Mouse (Mus musculus) kidney, embryonic 14.5 days (tissue): Measurements from ENCODE around the gene 1700003H04Rik. TPM values are rescaled to one million over a fixed set of nuclear protein-coding genes. Genes with fewer than 3 reads are reported as not detected.

Experiments used
- ATAC-seq: fragments of 200-750 bp; cut with Nextera tagmentation; 2 replicates; pipeline ENCODE4 v1.8.0; 2017; ENCODE audit warnings: moderate number of reproducible peaks, mild to moderate bottlenecking, moderate TSS enrichment, moderate library complexity; ENCODE audit not compliant: low FRiP score, low TSS enrichment
- H3K27ac ChIP-seq: fragments of 300-500 bp; sonication (generic); 2 replicates; pipeline ENCODE4 v1.5.1; 2014; ENCODE audit warnings: low read depth, mild to moderate bottlenecking, low read length, moderate library complexity, mixed read lengths
- H3K27me3 ChIP-seq: fragments of 300-500 bp; sonication (generic); 2 replicates; pipeline ENCODE4 v1.6.1; 2014; ENCODE audit warnings: mild to moderate bottlenecking, low read length; ENCODE audit not compliant: control insufficient read depth, insufficient read depth
- H3K36me3 ChIP-seq: fragments of 300-500 bp; sonication (generic); 2 replicates; pipeline ENCODE4 v1.6.1; 2014; ENCODE audit warnings: low read length, mixed read lengths; ENCODE audit not compliant: control insufficient read depth, insufficient read depth
- H3K4me1 ChIP-seq: fragments of 300-500 bp; sonication (generic); 2 replicates; pipeline ENCODE4 v1.6.1; 2014; ENCODE audit warnings: low read length, mixed read lengths; ENCODE audit not compliant: control insufficient read depth, insufficient read depth
- H3K4me2 ChIP-seq: fragments of 300-500 bp; sonication (generic); replicated peaks from 2 replicates; pipeline ENCODE4 v1.6.1; 2014; ENCODE audit warnings: low read depth, mild to moderate bottlenecking, low read length
- H3K4me3 ChIP-seq: fragments of 300-500 bp; sonication (generic); 2 replicates; pipeline ENCODE4 v1.5.1; 2014; ENCODE audit warnings: mild to moderate bottlenecking, low read length
- H3K9ac ChIP-seq: fragments of 300-500 bp; sonication (generic); 2 replicates; pipeline ENCODE4 v1.6.1; 2014; ENCODE audit warnings: low read depth, mild to moderate bottlenecking, low read length, moderate library complexity
- H3K9me3 ChIP-seq: fragments of 300-500 bp; sonication (generic); 2 replicates; pipeline ENCODE4 v1.6.1; 2016; ENCODE audit warnings: low read length; ENCODE audit not compliant: control insufficient read depth
- WGBS: fragments of 180-500 bp; shearing (Covaris S2); extraction: QIAGEN DNeasy Blood & Tissue Kit; methylation state at CpG from one replicate; pipeline ENCODE4 v1.1.7; 2014; 5-methylcytosine and 5-hydroxymethylcytosine counted together
- polyA plus RNA-seq: library from polyadenylated mRNA; unstranded; fragments of >200 nt; fragmentation: Nextera tagmentation; extraction: Ambion mirVana; gene quantifications from 2 replicates; pipeline ENCODE4 v1.2.1, GENCODE M21; 2014

Gene 1700003H04Rik
- polyA plus RNA-seq = not detected in 2 replicates

- Histone ChIP-seq H3K4me1 (no peaks in the 10 kb centered on the region), H3K9me3 (no peaks in the 10 kb centered on the region), H3K36me3 (no peaks in the 10 kb centered on the region), H3K9ac (no peak within 1 kb of the TSS), H3K4me3 (no peak within 1 kb of the TSS), H3K27me3 (no peaks in the 10 kb centered on the region), H3K27ac (no peak within 1 kb of the TSS), H3K4me2 (no peak within 1 kb of the TSS)
- ATAC-seq = no peak
Measured at GRCm38 (mm10) chr3:124581001-124581400, at the start of gene 1700003H04Rik. 1700003H04Rik (minus strand) TSS chr3:124581101.

- no peak overlapping the region for H3K27ac ChIP-seq
- H3K4me2 ChIP-seq = no peak overlapping the region
- H3K36me3 ChIP-seq = no peaks in the 10 kb centered on the region
- no peaks in the 10 kb centered on the region for H3K27me3 ChIP-seq
- H3K9ac ChIP-seq = no peak overlapping the region
- no peaks in the 10 kb centered on the region for H3K4me1 ChIP-seq
- 77% methylated on average over 3 of the region's 3 CpGs for WGBS
- no peaks in the 10 kb centered on the region for H3K9me3 ChIP-seq
- no peak overlapping the region for H3K4me3 ChIP-seq
- ATAC-seq = no peak
Measured at GRCm38 (mm10) chr3:124623031-124623430, 42.1 kb upstream of the 1700003H04Rik start.

- Histone ChIP-seq H3K4me1 (no peaks in the 10 kb centered on the region), H3K27me3 (no peaks in the 10 kb centered on the region), H3K9ac (no peak overlapping the region), H3K9me3 (no peaks in the 10 kb centered on the region), H3K36me3 (no peaks in the 10 kb centered on the region), H3K27ac (no peak overlapping the region), H3K4me3 (no peak overlapping the region), H3K4me2 (no peak overlapping the region)
- ATAC-seq = no peak
- 72% methylated on average over 1 of the region's 1 CpGs for WGBS
Measured at GRCm38 (mm10) chr3:124613287-124613686, 32.4 kb upstream of the 1700003H04Rik start.

GRCm38 (mm10) chr3:124609956-124610355 is 29.1 kb upstream of the 1700003H04Rik start:
- Histone ChIP-seq H3K9ac (no peak overlapping the region), H3K4me2 (no peak overlapping the region), H3K27ac (no peak overlapping the region), H3K9me3 (no peaks in the 10 kb centered on the region), H3K27me3 (no peaks in the 10 kb centered on the region), H3K4me3 (no peak overlapping the region), H3K36me3 (no peaks in the 10 kb centered on the region), H3K4me1 (no peaks in the 10 kb centered on the region)
- ATAC-seq = no peak

- Histone ChIP-seq H3K4me3 (no peak overlapping the region), H3K9ac (no peak overlapping the region), H3K9me3 (no peaks in the 10 kb centered on the region), H3K27me3 (no peaks in the 10 kb centered on the region), H3K4me1 (no peaks in the 10 kb centered on the region), H3K4me2 (no peak overlapping the region), H3K36me3 (no peaks in the 10 kb centered on the region), H3K27ac (no peak overlapping the region)
- ATAC-seq = no peak
Measured at GRCm38 (mm10) chr3:124606021-124606517, 25.2 kb upstream of the 1700003H04Rik start.

GRCm38 (mm10) chr3:124605518-124605917 is 24.6 kb upstream of the 1700003H04Rik start:
- WGBS = 78% methylated on average over 1 of the region's 1 CpGs
- Histone ChIP-seq H3K36me3 (no peaks in the 10 kb centered on the region), H3K4me3 (no peak overlapping the region), H3K9me3 (no peaks in the 10 kb centered on the region), H3K4me1 (no peaks in the 10 kb centered on the region), H3K27me3 (no peaks in the 10 kb centered on the region), H3K9ac (no peak overlapping the region), H3K27ac (no peak overlapping the region), H3K4me2 (no peak overlapping the region)
- no peak for ATAC-seq

- ATAC-seq = no peak
- Histone ChIP-seq H3K9me3 (no peaks in the 10 kb centered on the region), H3K27me3 (no peaks in the 10 kb centered on the region), H3K4me1 (no peaks in the 10 kb centered on the region), H3K4me3 (no peak overlapping the region), H3K27ac (no peak overlapping the region), H3K4me2 (no peak overlapping the region), H3K9ac (no peak overlapping the region), H3K36me3 (no peaks in the 10 kb centered on the region)
Measured at GRCm38 (mm10) chr3:124597789-124598188, 16.9 kb upstream of the 1700003H04Rik start.

GRCm38 (mm10) chr3:124587534-124587933 is 6.6 kb upstream of the 1700003H04Rik start:
- Histone ChIP-seq H3K4me2 (no peak overlapping the region), H3K27me3 (no peaks in the 10 kb centered on the region), H3K27ac (no peak overlapping the region), H3K4me1 (no peaks in the 10 kb centered on the region), H3K9me3 (no peaks in the 10 kb centered on the region), H3K36me3 (no peaks in the 10 kb centered on the region), H3K9ac (no peak overlapping the region), H3K4me3 (no peak overlapping the region)
- 17% methylated on average over 3 of the region's 3 CpGs for WGBS
- no peak for ATAC-seq

GRCm38 (mm10) chr3:124585761-124586160 is 4.9 kb upstream of the 1700003H04Rik start:
- no peak overlapping the region for H3K27ac ChIP-seq
- ATAC-seq = no peak
- no peaks in the 10 kb centered on the region for H3K36me3 ChIP-seq
- H3K9me3 ChIP-seq = no peaks in the 10 kb centered on the region
- WGBS = 82% methylated on average over 2 of the region's 2 CpGs
- H3K4me3 ChIP-seq = no peak overlapping the region
- H3K9ac ChIP-seq = no peak overlapping the region
- H3K4me1 ChIP-seq = no peaks in the 10 kb centered on the region
- no peak overlapping the region for H3K4me2 ChIP-seq
- H3K27me3 ChIP-seq = no peaks in the 10 kb centered on the region

- Histone ChIP-seq H3K4me3 (no peak overlapping the region), H3K36me3 (no peaks in the 10 kb centered on the region), H3K9me3 (no peaks in the 10 kb centered on the region), H3K27ac (no peak overlapping the region), H3K4me1 (no peaks in the 10 kb centered on the region), H3K9ac (no peak overlapping the region), H3K4me2 (no peak overlapping the region), H3K27me3 (no peaks in the 10 kb centered on the region)
- WGBS = 95% methylated on average over 2 of the region's 2 CpGs
- no peak for ATAC-seq
Measured at GRCm38 (mm10) chr3:124557317-124557716, 23.6 kb downstream of the 1700003H04Rik start.
